Mouse (Mus musculus): ENCODE measurements at regions not wholly inside any gene's neighbourhood (a gene's known extent, or its start where the extent isn't known, plus 50 kb on each side); places are given as distances from the start of the nearest gene placed in this dataset.

DNA sequence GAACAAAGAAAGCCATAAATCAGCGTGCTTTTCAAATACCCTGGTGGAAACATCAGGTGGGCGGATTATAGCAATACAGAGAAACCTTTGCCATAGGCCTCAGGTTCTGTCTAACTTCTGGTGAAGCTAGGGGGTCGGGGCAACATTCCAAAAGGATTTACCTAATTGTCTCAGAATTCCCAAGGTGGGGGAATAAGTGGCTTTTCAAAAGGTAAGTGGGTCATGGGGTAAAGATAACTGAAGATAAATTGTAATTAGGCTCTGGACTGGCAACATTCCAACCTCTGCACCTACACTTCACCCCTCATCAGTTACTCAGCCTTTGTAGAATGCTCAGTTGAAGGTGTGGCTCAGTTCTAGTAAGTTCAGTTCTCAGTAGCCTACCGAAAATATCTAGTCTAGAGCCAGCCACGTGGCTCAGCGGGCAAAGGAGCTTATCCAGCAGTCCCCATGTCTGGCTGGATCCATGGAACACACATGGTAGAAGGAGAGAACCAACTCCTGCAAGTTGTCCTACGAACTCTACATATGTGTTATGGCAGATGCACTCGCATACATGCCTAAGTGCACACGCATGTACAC is 51.8 kb upstream of the Dhx40 start:
- DNase-seq (ENCODE audit: low spot score in 2 of 2) = no peak

DNA sequence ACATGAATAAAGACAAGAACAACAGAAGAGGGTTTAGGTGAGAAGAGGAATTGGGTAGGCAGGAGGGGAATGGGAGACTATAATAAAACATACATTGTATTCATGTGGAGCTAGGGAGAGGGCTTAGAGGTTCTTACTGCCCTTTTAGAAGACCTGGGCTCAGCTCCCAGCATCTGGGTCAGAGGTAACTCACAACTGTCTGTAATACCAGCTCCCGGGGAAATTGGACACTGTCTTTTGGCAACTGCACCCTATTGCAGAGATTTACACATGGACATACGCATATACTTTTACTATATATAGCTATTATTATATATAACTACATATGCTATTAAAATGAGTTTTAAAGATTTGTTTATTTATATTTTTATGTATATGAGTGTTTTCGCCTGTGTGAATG is 50.7 kb upstream of the Dhx40 start:
- no peak for TF ChIP-seq CTCF (conservative IDR thresholded peaks at IDR 0.05)
- DNase-seq (ENCODE audit: low spot score in 2 of 2) = no peak
- no peak overlapping the region for H3K4me3 ChIP-seq
- no peak overlapping the region for H3K27ac ChIP-seq

More for the DNA sequence above, 51.8 kb upstream of the Dhx40 start:
- no peak overlapping the region for H3K27ac ChIP-seq
- TF ChIP-seq CTCF (conservative IDR thresholded peaks at IDR 0.05) = no peak
- no peak overlapping the region for H3K4me3 ChIP-seq

All from layer of hippocampus, adult 2 months (tissue).